Mouse (Mus musculus) embryonic facial prominence, embryonic 10.5 days (tissue): Measurements from ENCODE around the gene Slc25a16. TPM values are rescaled to one million over a fixed set of nuclear protein-coding genes. Genes with fewer than 3 reads are reported as not detected.

Experiments used
- DNase-seq: peaks from one replicate; pipeline ENCODE4 v3.0.0-alpha.2; 2017; ENCODE audit warnings: low spot score
- H3K27ac ChIP-seq: fragments of 300-500 bp; sonication (generic); replicated peaks from 2 replicates; pipeline ENCODE4 v1.5.1; 2016; ENCODE audit warnings: mild to moderate bottlenecking
- H3K27me3 ChIP-seq: fragments of 300-500 bp; sonication (generic); replicated peaks from 2 replicates; pipeline ENCODE4 v1.6.1; 2016; ENCODE audit warnings: low read depth, mild to moderate bottlenecking; ENCODE audit not compliant: poor library complexity, severe bottlenecking
- H3K36me3 ChIP-seq: fragments of 300-500 bp; sonication (generic); replicated peaks from 2 replicates; pipeline ENCODE4 v1.6.1; 2016; ENCODE audit warnings: mild to moderate bottlenecking, moderate library complexity
- H3K4me1 ChIP-seq: fragments of 300-500 bp; sonication (generic); 2 replicates; pipeline ENCODE4 v1.6.1; 2016
- H3K4me3 ChIP-seq: fragments of 300-500 bp; sonication (generic); 2 replicates; pipeline ENCODE4 v1.5.1; 2016; ENCODE audit warnings: mild to moderate bottlenecking, moderate library complexity
- H3K9me3 ChIP-seq: fragments of 300-500 bp; sonication (generic); 2 replicates; pipeline ENCODE4 v1.6.1; 2016; ENCODE audit warnings: mild to moderate bottlenecking
- WGBS: fragments of 180-500 bp; shearing (Covaris S2); methylation state at CpG from one replicate; pipeline ENCODE4 v1.1.7; 2016; 5-methylcytosine and 5-hydroxymethylcytosine counted together
- polyA plus RNA-seq: library from polyadenylated mRNA; unstranded; fragments of >200 nt; fragmentation: Nextera tagmentation; extraction: Ambion mirVana; gene quantifications from 2 replicates; pipeline ENCODE4 v1.2.1, GENCODE M21; 2016

The Slc25a16 gene
- polyA plus RNA-seq, 1 experiment from 2014 or later, result 9.4 TPM

- DNase-seq, result no peak
- H3K27ac ChIP-seq, result no peak overlapping the region
- no peaks in the 10 kb centered on the region for H3K27me3 ChIP-seq
- no peak overlapping the region for H3K4me3 ChIP-seq
- H3K4me1 ChIP-seq, result no peaks in the 10 kb centered on the region
- no peaks in the 10 kb centered on the region for H3K36me3 ChIP-seq
- H3K9me3 ChIP-seq, result no peaks in the 10 kb centered on the region
- 86% methylated on average over 2 of the region's 2 CpGs for WGBS
Observed at GRCm38 (mm10) chr10:62911120-62911519, 9.3 kb upstream of the Slc25a16 start.

DNA sequence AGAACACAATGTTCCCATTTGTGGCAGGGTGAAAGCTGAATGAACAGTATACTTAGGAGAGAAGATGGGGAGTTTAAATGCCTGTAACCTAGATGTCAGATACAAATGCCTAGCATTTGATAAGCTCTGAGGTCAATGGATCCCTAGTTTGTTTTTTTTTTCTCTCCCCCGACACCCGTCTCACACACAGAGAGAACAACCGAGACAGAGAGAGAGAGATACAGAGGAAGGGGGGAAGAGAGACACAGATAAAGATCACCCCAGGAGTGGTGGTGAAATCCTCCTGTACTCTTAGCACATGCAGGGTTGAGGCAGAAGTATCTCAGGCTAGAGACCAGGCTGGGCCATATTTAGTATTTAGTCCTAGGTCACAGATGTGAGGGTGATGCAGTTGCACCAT is 1.4 kb upstream of the Slc25a16 start:
- no peaks in the 10 kb centered on the region for H3K27me3 ChIP-seq
- DNase-seq, result no peak
- 75% methylated on average over 3 of the region's 3 CpGs for WGBS
- H3K4me3 ChIP-seq, result no peak overlapping the region
- H3K9me3 ChIP-seq, result no peaks in the 10 kb centered on the region
- peaks cover 16% of the 10 kb centered on the region for H3K4me1 ChIP-seq
- H3K36me3 ChIP-seq, result no peaks in the 10 kb centered on the region
- H3K27ac ChIP-seq, result no peak overlapping the region

GRCm38 (mm10) chr10:62920766-62921156 is 328 bp downstream of the Slc25a16 start:
- under 1% methylated on average over 29 of the region's 29 CpGs for WGBS
- no peaks in the 10 kb centered on the region for H3K9me3 ChIP-seq
- DNase-seq, result no peak
- H3K36me3 ChIP-seq, result no peaks in the 10 kb centered on the region
- peak overlapping the region; percentile 91 for H3K27ac ChIP-seq
- no peaks in the 10 kb centered on the region for H3K27me3 ChIP-seq
- peaks cover 16% of the 10 kb centered on the region for H3K4me1 ChIP-seq
- H3K4me3 ChIP-seq, result peak overlapping the region; percentile 90

DNA sequence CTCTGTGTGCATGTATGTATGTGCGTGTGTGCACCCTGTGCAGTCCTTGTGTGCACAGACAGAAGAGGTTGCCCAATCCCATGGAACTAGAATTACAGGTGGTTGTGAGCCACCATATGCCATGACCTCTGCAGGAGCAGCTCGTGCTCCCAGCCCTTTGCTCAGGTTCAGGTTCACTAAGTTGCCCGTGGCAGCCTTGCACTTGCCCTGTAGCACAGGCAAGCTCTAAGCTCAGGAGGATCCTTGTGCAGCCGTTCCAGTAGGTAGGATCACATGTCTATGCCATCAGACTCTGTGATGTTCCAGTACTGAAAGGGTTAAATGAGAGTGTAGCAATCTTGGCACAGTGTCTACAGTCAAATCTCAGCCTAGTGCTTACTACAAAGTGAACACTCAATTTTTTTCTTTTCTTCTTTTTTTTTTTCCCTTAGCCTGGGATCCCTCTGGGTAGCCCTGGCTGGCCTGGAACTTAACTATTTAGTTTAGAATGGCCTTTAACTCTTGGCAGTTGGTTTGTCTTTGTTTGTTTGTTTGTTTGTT is 3.7 kb downstream of the Slc25a16 start:
- H3K27ac ChIP-seq, result no peak overlapping the region
- no peaks in the 10 kb centered on the region for H3K27me3 ChIP-seq
- WGBS, result 89% methylated on average over 4 of the region's 4 CpGs

DNA sequence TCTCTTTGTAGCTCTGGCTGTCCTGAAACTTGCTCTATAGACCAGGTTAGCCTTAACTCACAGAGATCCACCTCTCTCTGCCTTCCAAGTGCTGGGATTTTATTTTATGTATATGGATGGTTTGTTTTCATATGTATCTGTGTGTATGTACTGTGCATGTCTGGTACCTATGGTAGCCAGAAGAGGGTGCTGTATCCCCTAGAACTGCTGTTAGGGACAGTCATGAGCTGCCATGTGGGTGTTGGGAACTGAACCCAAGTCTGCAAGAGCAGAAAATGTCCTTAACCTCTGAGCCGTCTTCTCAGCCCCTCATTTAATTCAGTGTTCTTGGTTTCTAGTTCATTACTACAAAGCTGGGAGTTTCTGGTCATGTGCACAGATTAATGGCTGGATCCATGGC is 11.9 kb downstream of the Slc25a16 start:
- no peaks in the 10 kb centered on the region for H3K9me3 ChIP-seq
- H3K4me1 ChIP-seq, result no peaks in the 10 kb centered on the region
- H3K27ac ChIP-seq, result no peak overlapping the region
- H3K4me3 ChIP-seq, result no peak overlapping the region
- DNase-seq, result no peak
- H3K27me3 ChIP-seq, result no peaks in the 10 kb centered on the region
- 91% methylated on average over 1 of the region's 1 CpGs for WGBS
- H3K36me3 ChIP-seq, result peaks cover 67% of the 10 kb centered on the region

More for the DNA sequence above, 3.7 kb downstream of the Slc25a16 start:
- Histone ChIP-seq H3K36me3 (peaks cover 13% of the 10 kb centered on the region), H3K4me1 (peaks cover 16% of the 10 kb centered on the region), H3K4me3 (no peak overlapping the region), H3K9me3 (no peaks in the 10 kb centered on the region)
- DNase-seq, result no peak

GRCm38 (mm10) chr10:62944975-62945580 is 24.6 kb downstream of the Slc25a16 start:
- no peak overlapping the region for H3K27ac ChIP-seq
- DNase-seq, result no peak
- H3K9me3 ChIP-seq, result no peaks in the 10 kb centered on the region
- H3K27me3 ChIP-seq, result no peaks in the 10 kb centered on the region
- no peak overlapping the region for H3K4me3 ChIP-seq
- 88% methylated on average over 10 of the region's 10 CpGs for WGBS
- peaks cover 54% of the 10 kb centered on the region for H3K36me3 ChIP-seq
- H3K4me1 ChIP-seq, result peaks cover 9% of the 10 kb centered on the region

GRCm38 (mm10) chr10:62946738-62947471 is 26.5 kb downstream of the Slc25a16 start, which contains the start of gene Dna2:
TSS of gene Dna2 (plus strand) at chr10:62947026.
- Histone ChIP-seq H3K4me1 (peaks cover 9% of the 10 kb centered on the region), H3K36me3 (peaks cover 64% of the 10 kb centered on the region), H3K4me3 (peak within 1 kb of the TSS; percentile 83), H3K27me3 (no peaks in the 10 kb centered on the region), H3K27ac (peak within 1 kb of the TSS; percentile 95), H3K9me3 (no peaks in the 10 kb centered on the region)
- under 1% methylated on average over 68 of the region's 68 CpGs for WGBS
- DNase-seq, result peak; percentile 92

DNA sequence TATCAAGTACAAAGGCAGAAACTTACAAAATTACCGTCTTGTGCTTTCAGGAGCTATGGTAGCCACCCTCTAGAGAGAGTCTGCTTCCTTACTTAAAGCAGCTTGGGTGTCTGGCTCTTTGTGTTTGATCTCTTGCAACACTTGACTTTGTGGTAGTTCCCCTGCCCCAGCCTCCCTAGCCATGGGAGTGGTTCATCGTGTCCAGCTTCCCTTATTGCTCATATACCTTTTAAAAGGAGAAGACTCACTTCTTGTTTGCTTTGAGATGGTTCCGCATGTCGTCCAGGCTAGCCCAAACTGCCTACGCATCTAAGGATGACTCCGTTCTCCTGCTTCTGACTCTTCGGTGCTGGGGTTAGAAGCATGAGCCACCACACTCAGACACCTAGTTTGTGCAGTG is 28.1 kb downstream of the Slc25a16 start:
- H3K27me3 ChIP-seq, result no peaks in the 10 kb centered on the region
- peaks cover 63% of the 10 kb centered on the region for H3K36me3 ChIP-seq
- no peak for DNase-seq
- WGBS, result 95% methylated on average over 7 of the region's 7 CpGs
- H3K9me3 ChIP-seq, result no peaks in the 10 kb centered on the region
- no peak overlapping the region for H3K27ac ChIP-seq
- peaks cover 9% of the 10 kb centered on the region for H3K4me1 ChIP-seq
- no peak overlapping the region for H3K4me3 ChIP-seq

DNA sequence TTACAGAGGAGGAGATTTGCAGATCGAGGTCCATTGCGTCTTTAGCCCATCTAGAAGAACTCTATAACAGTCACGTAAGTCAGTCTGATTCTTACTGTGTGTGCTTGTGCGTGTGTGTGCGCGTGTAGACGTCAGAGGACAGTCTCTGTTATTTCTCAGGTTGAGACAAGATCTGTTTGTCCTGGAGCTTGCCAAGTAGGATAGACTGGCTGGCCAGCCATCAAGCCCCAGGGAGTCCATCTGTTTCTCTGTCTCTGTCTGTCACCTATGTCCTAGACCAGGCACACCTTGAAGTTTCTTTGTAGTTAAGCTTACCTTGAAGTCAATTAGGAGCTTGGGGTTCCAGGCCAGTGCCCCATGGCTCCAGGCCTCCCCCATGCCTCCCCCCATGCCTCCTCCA is 43.5 kb downstream of the Slc25a16 start:
- no peak overlapping the region for H3K27ac ChIP-seq
- no peak for DNase-seq
- WGBS, result 95% methylated on average over 7 of the region's 7 CpGs
- H3K27me3 ChIP-seq, result no peaks in the 10 kb centered on the region
- peaks cover 98% of the 10 kb centered on the region for H3K36me3 ChIP-seq
- no peaks in the 10 kb centered on the region for H3K4me1 ChIP-seq
- no peak overlapping the region for H3K4me3 ChIP-seq
- no peaks in the 10 kb centered on the region for H3K9me3 ChIP-seq

GRCm38 (mm10) chr10:62965796-62966195 is 45.4 kb downstream of the Slc25a16 start:
- H3K9me3 ChIP-seq, result no peaks in the 10 kb centered on the region
- H3K4me3 ChIP-seq, result no peak overlapping the region
- WGBS, result 94% methylated on average over 11 of the region's 11 CpGs
- no peaks in the 10 kb centered on the region for H3K4me1 ChIP-seq
- H3K36me3 ChIP-seq, result peaks cover 98% of the 10 kb centered on the region
- no peaks in the 10 kb centered on the region for H3K27me3 ChIP-seq
- H3K27ac ChIP-seq, result no peak overlapping the region
- DNase-seq, result no peak

DNA sequence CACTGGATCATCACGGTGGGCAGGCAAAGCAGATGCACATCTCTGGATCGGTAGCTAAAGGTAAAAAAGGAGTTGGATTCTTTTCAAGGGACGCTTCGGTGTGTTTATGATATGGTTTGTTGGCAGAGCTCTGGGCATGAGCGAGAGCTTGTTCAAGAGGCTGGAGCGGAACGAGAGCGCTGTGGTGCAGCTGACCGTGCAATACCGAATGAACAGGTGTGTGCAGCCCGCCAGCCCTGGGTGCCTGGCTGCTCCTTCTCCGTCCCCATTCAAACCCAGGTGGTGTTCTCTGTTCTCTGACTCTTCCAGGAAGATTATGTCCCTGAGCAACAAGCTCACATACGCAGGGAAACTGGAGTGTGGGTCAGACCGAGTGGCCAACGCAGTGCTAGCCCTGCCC is 45.9 kb downstream of the Slc25a16 start:
- no peaks in the 10 kb centered on the region for H3K27me3 ChIP-seq
- no peak for DNase-seq
- no peaks in the 10 kb centered on the region for H3K9me3 ChIP-seq
- no peaks in the 10 kb centered on the region for H3K4me1 ChIP-seq
- peaks cover 97% of the 10 kb centered on the region for H3K36me3 ChIP-seq
- no peak overlapping the region for H3K27ac ChIP-seq
- 97% methylated on average over 15 of the region's 15 CpGs for WGBS
- no peak overlapping the region for H3K4me3 ChIP-seq

GRCm38 (mm10) chr10:62971821-62972220 is 51.4 kb downstream of the Slc25a16 start:
- 63% methylated on average over 16 of the region's 16 CpGs for WGBS
- H3K9me3 ChIP-seq, result no peaks in the 10 kb centered on the region
- no peak overlapping the region for H3K27ac ChIP-seq
- H3K4me3 ChIP-seq, result no peak overlapping the region
- H3K36me3 ChIP-seq, result peaks cover 91% of the 10 kb centered on the region
- no peaks in the 10 kb centered on the region for H3K27me3 ChIP-seq
- H3K4me1 ChIP-seq, result no peaks in the 10 kb centered on the region
- DNase-seq, result peak; percentile 14

DNA sequence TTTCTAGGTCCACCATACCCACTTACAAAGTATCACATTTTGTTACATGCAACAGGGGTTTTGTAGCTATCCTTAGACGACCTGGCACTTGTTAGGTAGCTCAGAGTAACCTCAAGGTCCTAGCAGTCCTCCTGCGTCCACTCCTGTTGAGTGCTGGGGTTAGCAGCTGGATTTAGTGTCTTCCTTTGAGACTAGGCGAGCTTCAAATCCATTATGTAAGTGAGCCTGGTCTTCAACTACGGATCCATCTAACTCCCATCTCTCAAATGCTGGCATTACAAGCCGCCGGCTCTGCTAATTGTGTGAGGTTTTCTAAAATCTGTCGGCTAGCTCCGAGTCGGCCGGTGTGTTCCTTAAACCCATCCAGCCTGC is 59.2 kb downstream of the Slc25a16 start:
- Histone ChIP-seq H3K4me1 (peaks cover 12% of the 10 kb centered on the region), H3K36me3 (peaks cover 41% of the 10 kb centered on the region), H3K4me3 (peak overlapping the region; percentile 82), H3K9me3 (no peaks in the 10 kb centered on the region), H3K27me3 (no peaks in the 10 kb centered on the region), H3K27ac (peak overlapping the region; percentile 97; the same call in 1 of the 2 replicates)
- 10% methylated on average over 10 of the region's 10 CpGs for WGBS
- no peak for DNase-seq
